Mouse (Mus musculus) lung, postnatal 25 days (tissue): ENCODE results near the gene Ube3c.

Source experiments
- DNase-seq: peaks from one replicate; pipeline ENCODE4 v3.0.0; 2022; ENCODE audit warnings: low spot score

Ube3c gene

DNA sequence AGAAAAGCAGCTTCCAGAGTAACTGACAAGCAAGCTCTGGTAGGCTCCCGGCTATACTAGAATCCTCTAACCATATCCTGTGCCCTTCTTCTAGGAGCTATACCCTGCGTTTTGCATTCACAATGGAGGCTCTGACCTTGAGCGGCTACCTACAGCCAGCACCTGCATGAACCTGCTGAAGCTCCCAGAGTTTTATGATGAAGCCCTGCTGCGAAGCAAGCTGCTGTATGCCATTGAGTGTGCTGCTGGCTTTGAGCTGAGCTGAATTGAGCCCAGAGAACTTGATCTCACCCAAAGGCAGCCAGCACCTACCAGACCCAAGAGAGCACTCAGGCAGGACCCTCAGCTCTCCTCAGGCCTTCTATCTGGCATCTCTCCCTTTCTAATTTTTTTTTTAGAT lies 105.3 kb downstream of the Ube3c start:
- DNase-seq, result no peak

DNA sequence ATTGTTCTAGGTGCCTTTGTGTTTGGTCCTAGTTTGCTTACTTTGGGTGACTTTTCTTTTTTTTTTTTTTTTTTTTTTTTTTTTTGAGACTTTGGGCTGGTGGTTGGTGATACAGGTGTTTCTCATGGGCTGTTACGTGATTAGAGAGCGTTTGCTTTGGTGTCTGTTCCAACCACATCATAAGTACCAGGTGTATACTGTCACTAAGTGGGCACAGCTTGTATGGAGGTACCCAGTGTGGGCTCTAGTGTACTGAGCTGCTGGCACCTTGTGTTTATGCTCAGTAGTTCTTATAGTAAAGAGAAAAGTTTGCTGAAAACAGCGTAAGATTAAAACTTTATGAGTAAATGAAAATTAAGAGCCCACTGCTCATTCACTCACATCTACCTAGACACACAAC lies 107.4 kb downstream of the Ube3c start:
- no peak for DNase-seq

DNA sequence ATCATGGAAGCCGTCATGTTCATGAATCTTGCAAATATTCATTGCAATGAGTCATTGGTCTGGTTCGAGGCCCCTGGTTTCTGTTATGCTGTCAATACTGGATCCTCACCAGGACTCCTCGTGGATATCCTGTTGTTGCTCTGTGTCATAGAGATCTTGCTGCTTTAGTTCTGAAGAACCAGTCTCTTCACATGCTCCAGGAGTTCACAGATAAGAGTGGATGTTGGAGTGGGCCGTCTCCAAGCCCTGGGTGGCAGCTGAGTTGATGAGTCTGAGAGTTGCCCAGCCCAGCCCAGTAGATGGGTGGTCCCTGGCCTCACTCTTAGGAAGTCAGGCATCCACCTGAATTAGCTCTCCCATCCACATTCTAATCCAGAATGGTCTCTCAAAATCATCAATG lies 116.0 kb downstream of the Ube3c start:
- DNase-seq, result no peak

DNA sequence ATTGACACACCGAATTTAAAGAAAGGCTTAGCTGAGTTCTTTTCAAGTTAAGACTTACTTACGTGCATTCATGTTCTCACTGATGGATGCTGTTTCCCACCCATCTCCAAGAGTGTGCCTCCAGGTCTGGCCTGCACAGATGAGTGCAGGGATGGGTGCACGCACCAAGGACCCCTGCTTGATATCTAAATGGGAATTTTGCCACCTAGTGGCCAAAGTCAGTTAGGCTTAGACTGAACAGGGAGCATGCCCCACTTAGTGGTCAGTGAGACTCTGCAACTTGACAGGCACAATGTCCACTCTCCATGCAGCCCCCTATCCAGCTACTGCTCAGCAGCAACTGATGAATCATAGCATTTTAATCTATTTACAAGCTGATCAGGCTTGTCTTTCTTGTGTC lies 118.6 kb downstream of the Ube3c start:
- peak; percentile 18 for DNase-seq

DNA sequence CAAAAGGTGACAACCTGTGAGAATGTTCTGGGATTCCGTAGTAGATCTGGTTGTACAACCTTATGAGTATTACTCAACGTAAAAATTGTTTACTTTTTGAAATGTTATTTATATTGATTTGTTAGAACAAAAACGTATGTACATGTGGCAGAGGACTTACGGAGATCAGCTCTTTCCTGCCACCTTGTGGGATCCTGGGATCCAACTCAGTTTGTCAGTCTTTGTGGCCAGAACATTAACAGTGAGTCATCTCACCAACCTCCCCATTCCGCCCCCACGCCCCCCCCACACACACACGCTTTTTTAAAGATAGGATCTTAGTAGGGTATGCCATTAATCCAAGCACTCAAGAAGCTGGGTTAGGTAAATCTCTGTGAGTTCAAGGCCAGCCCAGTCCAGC lies 119.3 kb downstream of the Ube3c start:
- no peak for DNase-seq

DNA sequence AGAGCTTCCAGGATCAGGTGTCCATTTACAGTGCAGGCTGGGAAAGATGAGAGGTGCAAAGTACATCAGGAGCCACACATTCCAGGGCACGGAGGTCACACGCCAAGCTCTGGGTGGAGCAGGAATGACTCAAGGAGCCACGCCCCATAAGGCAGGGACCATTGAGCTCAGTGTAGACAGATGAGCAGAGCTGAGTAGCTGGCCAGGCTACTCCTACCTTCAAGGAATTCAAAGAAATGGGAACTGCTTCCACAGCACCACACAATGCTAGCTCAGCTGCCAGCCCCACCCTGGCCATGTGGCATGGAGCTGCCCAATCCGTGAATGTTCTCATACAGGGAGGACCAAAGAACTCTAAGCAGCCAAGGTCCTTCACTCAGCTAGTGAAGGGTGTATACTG lies 129.5 kb downstream of the Ube3c start:
- DNase-seq, result no peak

DNA sequence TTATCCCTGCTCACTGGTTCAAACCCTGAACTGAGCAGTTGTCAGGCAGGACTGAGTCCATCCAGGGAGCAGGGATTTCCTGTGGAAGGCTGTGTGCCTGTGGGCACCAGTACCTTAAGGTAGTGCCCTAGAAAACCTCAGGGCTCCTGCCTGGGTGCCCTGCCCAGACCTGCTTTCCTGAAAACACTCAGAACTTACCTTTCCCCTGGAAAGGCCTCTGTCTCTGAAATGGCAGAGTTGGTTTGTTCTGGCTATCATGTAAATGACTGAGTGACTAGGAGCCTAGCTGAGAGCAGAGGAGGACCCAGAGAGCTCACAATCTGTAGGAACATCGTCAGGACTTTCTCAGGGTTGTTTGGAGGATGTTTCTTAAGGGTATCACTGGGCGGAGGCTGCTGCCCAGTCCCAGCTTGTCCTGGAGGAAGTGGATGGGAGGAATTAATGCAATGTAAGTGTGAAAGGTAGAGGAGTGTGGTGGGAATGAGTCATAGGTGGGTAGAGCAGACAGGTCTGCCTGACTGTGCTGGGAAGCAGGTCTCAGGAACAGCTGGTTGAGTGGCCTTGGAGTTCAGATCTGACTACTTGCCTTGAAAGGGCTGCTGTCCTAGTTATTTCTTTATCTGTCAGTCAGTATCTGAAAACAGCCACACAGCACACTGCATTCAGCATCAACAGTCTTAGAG lies 130.6 kb downstream of the Ube3c start:
- DNase-seq, result no peak

DNA sequence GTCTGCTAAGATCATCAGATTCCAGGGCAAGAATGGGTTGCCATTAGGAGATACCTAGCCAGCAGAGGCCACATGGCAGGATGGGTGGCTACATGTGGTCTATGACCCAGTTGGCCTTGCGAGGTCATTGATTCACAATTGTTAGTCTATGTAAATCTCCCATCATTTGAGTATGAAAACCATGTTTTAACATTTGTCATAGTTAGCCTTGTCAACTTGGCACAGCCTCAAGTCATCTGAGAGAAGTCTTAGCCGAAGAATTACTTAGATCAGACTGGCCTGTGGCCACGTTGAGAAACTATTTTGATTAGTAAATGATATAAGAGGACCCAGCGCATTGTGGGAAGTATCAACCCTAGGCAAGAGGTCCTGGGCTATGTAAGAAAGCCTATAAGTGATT lies 138.2 kb downstream of the Ube3c start:
- no peak for DNase-seq

DNA sequence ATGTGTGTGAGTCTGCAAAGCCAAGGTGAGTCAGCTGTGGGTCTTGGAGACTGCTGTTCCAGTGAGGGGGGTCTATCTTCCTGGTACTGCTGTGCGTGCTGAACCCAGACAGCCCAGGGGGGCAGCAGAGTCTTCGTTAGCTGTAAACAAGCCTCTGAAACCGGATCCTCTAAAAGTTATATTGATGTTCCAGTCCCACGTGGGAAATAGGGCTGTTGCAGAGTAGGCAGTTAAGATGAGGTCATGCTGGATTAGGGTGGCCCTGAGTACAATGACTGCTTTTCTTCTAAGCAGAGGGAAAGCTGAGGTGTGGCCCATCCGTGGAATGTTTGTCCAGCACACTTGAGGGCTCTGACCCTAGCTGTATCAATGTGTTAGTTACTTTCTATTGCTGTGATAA lies 139.2 kb downstream of the Ube3c start:
- peak; percentile 12 for DNase-seq

DNA sequence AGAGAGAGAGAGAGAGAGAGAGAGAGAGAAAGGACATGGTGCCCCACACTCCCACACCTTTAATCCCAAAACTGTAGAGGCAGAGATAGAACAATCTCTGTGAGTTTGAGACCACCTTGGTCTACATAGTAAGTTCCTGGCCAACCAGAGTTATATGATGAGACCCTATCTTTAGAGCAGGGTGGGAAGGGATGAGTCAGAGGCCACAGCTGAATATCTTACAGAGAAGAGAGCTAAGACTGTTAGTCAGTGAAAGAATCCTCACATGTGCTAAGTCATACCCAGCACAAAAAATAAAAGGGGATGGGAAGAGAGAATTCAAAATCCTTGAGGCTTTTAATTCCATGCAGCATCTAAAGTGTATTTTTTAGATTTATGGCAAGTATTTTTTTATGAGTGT lies 142.6 kb downstream of the Ube3c start:
- DNase-seq, result no peak

DNA sequence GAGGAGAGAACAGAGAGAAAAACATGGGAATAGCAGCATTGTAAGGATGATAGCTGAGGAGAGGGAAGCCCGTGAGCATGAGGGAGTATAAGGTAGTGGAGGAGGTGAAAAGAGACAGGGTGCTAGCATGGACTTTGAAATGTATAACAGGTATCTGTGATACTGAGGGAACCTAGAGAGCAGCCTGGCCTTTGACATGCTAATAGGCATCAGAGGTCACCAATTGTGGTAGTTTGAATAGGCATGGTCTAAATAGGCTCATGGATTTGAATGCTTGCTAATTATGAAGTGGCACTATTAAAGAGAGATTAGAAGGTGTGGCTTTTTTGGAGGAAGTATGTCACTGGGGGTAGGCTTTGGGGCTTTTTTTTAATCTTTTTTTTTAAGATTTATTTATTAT lies 143.9 kb downstream of the Ube3c start:
- DNase-seq, result no peak

DNA sequence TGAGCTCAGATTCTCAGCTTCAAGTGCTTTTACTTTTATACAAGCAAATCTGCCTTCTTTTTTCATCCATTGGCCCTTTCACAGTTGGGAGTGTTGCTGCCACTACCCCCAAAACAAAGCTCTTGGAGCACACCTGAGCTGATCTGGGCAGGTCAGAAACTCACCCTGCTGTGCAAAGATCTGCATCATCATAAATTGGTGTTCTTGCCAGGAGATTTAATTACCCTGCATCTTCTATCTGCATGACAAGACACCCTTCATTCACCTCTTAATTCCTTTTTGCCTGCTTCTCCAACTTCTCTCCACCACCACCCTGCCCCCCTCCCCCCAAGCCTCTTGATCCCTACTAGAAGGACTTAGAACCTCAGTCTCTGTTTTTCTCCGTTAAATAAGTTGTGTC lies 152.1 kb downstream of the Ube3c start:
- DNase-seq, result no peak

DNA sequence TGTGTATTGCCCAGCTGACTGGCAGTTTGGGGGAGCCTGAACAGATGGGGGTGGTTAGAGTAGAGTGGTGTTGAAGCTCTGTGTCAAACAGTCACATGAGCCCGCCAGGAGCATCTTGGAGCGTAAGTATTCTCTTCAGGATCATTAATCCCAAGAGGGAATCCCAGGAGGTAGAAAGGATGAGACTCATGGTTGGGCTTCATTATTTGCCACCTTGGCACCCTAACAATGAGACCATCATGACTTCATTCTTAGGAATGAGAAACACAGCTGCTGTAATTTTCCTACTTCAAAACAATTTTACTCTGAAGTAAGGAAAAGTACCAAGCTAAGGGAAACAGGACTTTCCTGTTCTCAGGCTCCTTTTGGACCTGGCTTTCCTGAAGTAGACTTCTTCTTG lies 156.3 kb downstream of the Ube3c start:
- DNase-seq, result no peak
